Mouse (Mus musculus): Measurements from ENCODE around the gene Ghdc. TPM values are rescaled to one million over a fixed set of nuclear protein-coding genes. Genes with fewer than 3 reads are reported as not detected.

Gene Ghdc
- polyA plus RNA-seq (2015; fragmentation: Nextera tagmentation; extraction: Ambion mirVana): 4.7 and 6.7 TPM in 2 replicates

DNA sequence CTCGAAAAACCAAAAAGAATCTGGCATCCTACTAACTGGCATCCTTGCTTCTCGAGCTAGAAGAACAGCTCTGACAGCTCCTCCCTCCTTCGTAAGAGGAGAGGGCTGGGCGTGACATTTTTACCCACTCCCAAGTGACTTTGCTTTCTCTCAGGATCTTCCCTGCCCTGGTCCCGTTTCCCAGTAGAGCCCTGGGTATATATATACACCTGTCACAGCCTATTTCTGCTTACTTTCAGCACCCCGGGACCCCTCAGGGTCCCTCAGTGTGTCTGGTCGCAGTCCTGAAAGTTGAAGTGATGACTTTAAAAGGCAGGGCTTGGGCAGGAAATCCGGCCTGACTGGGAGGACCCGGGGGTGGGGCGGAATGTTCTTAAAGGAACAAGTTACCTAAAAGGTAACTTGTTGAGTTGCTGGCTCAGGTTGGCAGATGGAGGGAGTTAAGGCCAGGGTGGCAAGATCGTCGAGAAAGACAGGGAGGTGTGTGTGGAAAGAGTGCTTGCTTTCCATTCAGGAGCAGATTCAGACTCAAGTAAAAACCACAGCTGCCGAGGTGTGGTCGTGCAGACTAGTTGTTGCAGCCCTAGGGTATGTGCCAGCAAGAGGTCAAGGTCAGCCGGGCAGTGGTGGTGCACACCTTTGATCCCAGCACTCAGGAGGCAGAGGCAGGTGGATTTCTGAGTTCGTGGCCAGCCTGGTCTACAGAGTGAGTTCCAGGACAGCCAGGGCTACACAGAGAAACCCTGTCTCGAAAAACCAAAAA, at the start of gene Ghdc:
TSS of gene Ghdc (minus strand) at position 312 of the 763 bp plus-strand sequence.
- peaks cover 9% of the 10 kb centered on the region for H3K4me1 ChIP-seq (replicated peaks)
- peak within 1 kb of the TSS; percentile 57 for H3K4me3 ChIP-seq (replicated peaks)
- H3K9me3 ChIP-seq: no peaks in the 10 kb centered on the region
- H3K27me3 ChIP-seq (replicated peaks): no peaks in the 10 kb centered on the region
- no peaks in the 10 kb centered on the region for H3K36me3 ChIP-seq
- peak within 1 kb of the TSS; percentile 71 for H3K4me2 ChIP-seq (replicated peaks)
- peak within 1 kb of the TSS; percentile 25; the same call in 1 of the 2 replicates for H3K27ac ChIP-seq
- WGBS: 13% methylated on average over 17 of the region's 17 CpGs
- ATAC-seq: peak; percentile 83
- H3K9ac ChIP-seq: peak within 1 kb of the TSS; percentile 54

DNA sequence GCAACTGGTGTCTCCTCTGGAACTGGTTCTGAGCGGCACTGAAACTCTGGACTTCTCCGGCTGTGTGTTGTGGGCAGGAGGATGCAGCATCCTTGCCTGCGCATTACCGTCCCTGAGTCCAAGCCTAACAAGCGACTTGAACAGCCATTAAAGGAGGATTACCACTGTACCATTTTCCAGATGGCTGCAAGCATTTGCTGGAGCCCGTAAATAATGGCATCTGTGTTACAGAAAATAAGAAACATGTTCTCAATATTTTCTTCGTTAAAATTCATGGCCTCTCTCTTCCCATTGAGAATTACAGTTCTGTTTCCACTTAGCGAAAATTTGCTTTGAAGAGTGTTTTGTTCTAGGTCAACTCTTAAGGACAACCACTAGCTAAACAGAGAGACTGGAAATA, 49.3 kb upstream of the Ghdc start:
- no peak overlapping the region for H3K4me2 ChIP-seq (replicated peaks)
- ATAC-seq: no peak
- H3K9me3 ChIP-seq: no peaks in the 10 kb centered on the region
- no peaks in the 10 kb centered on the region for H3K27me3 ChIP-seq (replicated peaks)
- 89% methylated on average over 8 of the region's 8 CpGs for WGBS
- no peak overlapping the region for H3K27ac ChIP-seq
- H3K4me3 ChIP-seq (replicated peaks): no peak overlapping the region
- H3K9ac ChIP-seq: no peak overlapping the region
- H3K36me3 ChIP-seq: no peaks in the 10 kb centered on the region
- peaks cover 11% of the 10 kb centered on the region; the same call in 1 of the 2 replicates for H3K4me1 ChIP-seq (replicated peaks)

DNA sequence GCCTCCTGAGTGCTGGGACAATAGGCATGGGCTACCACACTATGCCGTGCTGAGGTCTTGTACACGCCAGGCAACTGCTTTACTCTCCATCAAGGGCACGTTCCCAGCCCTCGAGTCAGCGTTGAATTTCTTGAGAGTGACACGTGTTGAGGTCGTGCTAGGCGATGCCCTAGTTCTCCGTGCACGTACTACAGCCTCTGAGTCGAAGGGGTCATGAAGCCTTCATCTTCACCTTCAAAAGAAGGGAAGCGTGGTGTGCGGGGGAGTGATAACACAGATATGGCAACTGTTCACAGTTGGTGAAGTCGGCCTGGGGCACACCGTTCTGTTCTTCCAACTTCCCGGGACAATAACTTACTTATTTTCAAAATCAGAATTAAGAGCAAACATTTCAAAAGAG, 48.9 kb upstream of the Ghdc start:
- Histone ChIP-seq H3K4me2 (replicated peaks) (no peak overlapping the region), H3K4me1 (replicated peaks) (peaks cover 12% of the 10 kb centered on the region; the same call in 1 of the 2 replicates), H3K9me3 (no peaks in the 10 kb centered on the region), H3K27ac (no peak overlapping the region), H3K4me3 (replicated peaks) (no peak overlapping the region), H3K27me3 (replicated peaks) (no peaks in the 10 kb centered on the region), H3K9ac (no peak overlapping the region), H3K36me3 (no peaks in the 10 kb centered on the region)
- no peak for ATAC-seq
- 89% methylated on average over 16 of the region's 16 CpGs for WGBS

DNA sequence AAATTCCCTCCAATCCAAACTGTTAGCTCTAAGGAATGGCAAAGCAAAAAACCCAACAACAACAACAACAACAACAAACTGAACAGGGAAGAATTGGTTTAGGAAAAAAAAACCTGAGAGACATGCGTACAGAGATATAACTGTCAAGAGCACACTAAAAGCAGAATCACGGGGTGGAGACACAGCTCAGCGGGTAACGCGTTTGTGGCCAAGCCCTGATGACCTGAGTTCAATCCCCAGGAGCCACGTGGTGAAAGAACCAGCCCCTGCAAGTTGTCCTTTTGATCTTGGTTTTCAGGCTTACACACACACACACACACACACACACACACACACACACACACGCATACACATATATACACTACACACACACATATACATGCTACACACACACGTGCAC, 48.3 kb upstream of the Ghdc start:
- no peak overlapping the region for H3K9ac ChIP-seq
- peaks cover 16% of the 10 kb centered on the region; the same call in 1 of the 2 replicates for H3K4me1 ChIP-seq (replicated peaks)
- H3K27ac ChIP-seq: no peak overlapping the region
- H3K36me3 ChIP-seq: no peaks in the 10 kb centered on the region
- WGBS: 66% methylated on average over 8 of the region's 8 CpGs
- no peak for ATAC-seq
- no peaks in the 10 kb centered on the region for H3K27me3 ChIP-seq (replicated peaks)
- no peaks in the 10 kb centered on the region for H3K9me3 ChIP-seq
- H3K4me3 ChIP-seq (replicated peaks): no peak overlapping the region
- H3K4me2 ChIP-seq (replicated peaks): no peak overlapping the region

DNA sequence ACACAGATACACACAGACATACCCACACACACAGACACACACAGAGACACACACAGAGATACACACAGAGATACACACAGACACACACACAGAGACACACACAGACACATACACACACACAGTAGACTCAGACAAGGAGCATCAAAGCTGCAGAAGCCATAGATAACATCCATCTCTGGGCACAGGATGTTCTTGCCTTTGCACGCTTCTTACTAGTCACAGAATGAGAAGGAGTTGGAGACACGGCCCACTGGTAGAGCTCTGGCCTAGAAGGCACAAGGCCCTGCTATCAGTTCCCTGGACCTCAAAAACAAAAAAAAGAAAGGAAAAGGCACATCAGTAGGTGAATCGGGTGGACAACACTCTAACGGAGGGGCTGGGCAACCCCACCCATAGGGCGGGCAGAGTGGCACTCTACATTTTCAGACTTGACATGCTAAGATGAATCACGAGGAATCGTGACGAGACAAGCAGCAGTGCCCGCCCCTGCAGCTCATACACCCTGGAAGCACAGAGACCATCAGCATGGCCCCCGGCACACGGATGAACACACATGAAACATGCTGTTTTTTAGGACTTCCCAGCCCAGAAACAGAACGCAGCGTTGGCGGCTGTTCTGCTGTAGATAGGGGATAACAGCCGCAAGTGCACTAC, 47.7 kb upstream of the Ghdc start:
- H3K36me3 ChIP-seq: no peaks in the 10 kb centered on the region
- H3K4me1 ChIP-seq (replicated peaks): peaks cover 16% of the 10 kb centered on the region; the same call in 1 of the 2 replicates
- H3K4me3 ChIP-seq (replicated peaks): no peak overlapping the region
- no peak overlapping the region for H3K9ac ChIP-seq
- no peak overlapping the region for H3K27ac ChIP-seq
- H3K4me2 ChIP-seq (replicated peaks): no peak overlapping the region
- WGBS: 86% methylated on average over 15 of the region's 15 CpGs
- no peak for ATAC-seq
- H3K27me3 ChIP-seq (replicated peaks): no peaks in the 10 kb centered on the region
- no peaks in the 10 kb centered on the region for H3K9me3 ChIP-seq

DNA sequence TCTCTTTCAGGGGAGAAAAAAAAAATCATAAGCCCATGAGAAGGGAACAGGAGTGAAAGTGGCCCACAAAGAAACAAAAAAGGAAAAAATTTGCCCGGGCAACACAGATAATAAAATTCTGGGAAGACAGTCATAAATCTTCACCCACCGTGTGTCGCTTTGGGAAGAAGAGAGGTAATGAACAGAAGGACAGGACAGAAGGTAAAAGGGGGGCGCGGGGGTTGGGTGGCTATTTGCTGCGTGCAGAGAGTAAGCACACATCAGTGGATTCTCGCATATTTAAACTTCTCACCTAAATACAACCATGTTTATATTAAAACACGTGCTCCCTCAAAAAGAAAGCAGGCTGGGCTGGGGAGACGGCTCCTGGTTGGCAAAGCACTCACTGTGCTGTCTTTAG, 46.6 kb upstream of the Ghdc start:
- WGBS: 41% methylated on average over 9 of the region's 9 CpGs
- Histone ChIP-seq H3K36me3 (no peaks in the 10 kb centered on the region), H3K4me1 (replicated peaks) (peaks cover 16% of the 10 kb centered on the region; the same call in 1 of the 2 replicates), H3K9ac (no peak overlapping the region), H3K27me3 (replicated peaks) (no peaks in the 10 kb centered on the region), H3K4me3 (replicated peaks) (no peak overlapping the region), H3K27ac (no peak overlapping the region), H3K9me3 (no peaks in the 10 kb centered on the region), H3K4me2 (replicated peaks) (no peak overlapping the region)
- no peak for ATAC-seq

DNA sequence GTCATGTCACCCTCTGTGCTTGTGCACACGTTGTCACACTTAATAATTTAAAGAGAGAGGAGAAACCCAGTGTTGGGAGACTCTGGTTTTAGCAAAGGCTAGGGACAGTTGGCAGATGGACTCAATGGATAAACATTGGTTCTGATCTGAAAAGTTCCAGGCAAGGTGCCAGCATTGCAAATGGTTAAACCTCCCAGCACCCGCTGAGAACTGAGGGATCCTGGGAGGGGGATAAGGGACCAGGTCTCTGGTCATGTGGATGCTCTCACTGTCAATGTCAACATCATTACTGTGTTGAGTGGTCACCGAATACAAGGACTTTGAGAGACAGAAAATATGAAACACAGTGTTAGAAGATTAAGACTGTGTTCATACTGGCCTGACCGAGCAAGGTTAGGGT, 46.0 kb upstream of the Ghdc start:
- Histone ChIP-seq H3K9me3 (no peaks in the 10 kb centered on the region), H3K4me2 (replicated peaks) (no peak overlapping the region), H3K9ac (no peak overlapping the region), H3K4me1 (replicated peaks) (peaks cover 16% of the 10 kb centered on the region; the same call in 1 of the 2 replicates), H3K27ac (no peak overlapping the region), H3K36me3 (no peaks in the 10 kb centered on the region), H3K4me3 (replicated peaks) (no peak overlapping the region), H3K27me3 (replicated peaks) (no peaks in the 10 kb centered on the region)
- 51% methylated on average over 4 of the region's 4 CpGs for WGBS
- ATAC-seq: no peak

DNA sequence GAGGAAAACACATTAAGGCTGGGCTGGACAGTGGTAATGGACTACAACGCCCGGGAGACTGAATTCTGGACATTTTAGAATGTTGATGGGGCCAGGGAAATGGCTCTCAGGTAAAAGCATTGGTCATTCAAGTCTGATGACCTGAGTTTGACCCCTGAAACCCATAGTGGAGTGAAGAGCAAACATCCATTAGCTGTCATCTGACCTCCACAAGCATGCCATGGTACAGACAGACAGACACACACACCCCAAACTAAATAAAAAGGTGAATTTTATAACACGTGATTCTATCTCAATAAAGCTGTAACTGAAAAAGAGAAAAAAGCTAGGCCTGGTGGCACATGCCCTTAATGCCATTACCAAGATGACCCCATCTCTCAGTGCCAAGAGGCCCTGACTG, 45.6 kb upstream of the Ghdc start:
- WGBS: 47% methylated on average over 3 of the region's 3 CpGs
- Histone ChIP-seq H3K27me3 (replicated peaks) (no peaks in the 10 kb centered on the region), H3K4me2 (replicated peaks) (no peak overlapping the region), H3K4me1 (replicated peaks) (peaks cover 16% of the 10 kb centered on the region; the same call in 1 of the 2 replicates), H3K9ac (no peak overlapping the region), H3K27ac (no peak overlapping the region), H3K4me3 (replicated peaks) (no peak overlapping the region), H3K36me3 (peaks cover 2% of the 10 kb centered on the region; the same call in 1 of the 2 replicates), H3K9me3 (no peaks in the 10 kb centered on the region)
- no peak for ATAC-seq

DNA sequence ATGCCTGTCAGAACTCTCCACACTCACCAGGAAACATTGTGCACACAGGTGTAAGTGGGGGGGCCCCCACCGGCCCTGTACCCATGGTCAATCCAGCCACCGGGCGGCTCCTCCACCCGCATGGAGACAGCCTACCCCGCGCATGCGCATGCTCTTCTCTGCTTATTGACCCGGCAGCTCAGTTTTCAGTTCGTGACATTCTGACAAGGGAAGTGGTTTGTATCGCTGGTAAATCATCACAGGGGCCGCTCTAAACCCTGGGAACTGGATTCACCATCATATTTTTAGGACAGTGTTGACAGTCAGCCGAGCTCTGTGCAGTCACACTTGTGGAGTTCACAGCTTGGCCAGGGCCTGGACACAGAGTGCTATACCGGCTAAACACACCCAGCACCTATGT, 43.7 kb upstream of the Ghdc start:
- H3K27me3 ChIP-seq (replicated peaks): no peaks in the 10 kb centered on the region
- no peak overlapping the region for H3K4me3 ChIP-seq (replicated peaks)
- peak overlapping the region; percentile 39 for H3K4me2 ChIP-seq (replicated peaks)
- no peaks in the 10 kb centered on the region for H3K9me3 ChIP-seq
- ATAC-seq: peak; percentile 86
- H3K9ac ChIP-seq: no peak overlapping the region
- no peak overlapping the region for H3K27ac ChIP-seq
- H3K4me1 ChIP-seq (replicated peaks): peaks cover 16% of the 10 kb centered on the region; the same call in 1 of the 2 replicates
- 32% methylated on average over 13 of the region's 13 CpGs for WGBS
- H3K36me3 ChIP-seq: peaks cover 6% of the 10 kb centered on the region; the same call in 1 of the 2 replicates

DNA sequence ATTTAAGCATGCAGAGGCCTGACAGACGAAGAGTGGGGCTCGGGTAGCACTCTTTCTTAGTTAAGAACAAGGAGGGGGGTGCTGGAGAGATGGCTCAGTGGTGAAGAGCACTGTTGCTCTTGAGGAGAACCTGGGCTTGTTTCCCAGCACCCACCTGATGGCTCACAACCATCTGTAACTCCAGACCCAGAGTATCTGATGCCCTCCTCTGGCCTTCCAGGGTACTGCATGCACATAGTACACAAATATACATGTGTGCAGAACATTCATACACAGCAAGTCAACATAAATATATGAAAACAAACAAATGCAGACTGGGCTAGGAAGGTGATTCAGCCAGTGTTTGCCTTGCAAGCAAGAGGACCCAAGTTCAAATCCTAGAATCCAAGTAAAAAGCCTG, 40.4 kb upstream of the Ghdc start:
- H3K36me3 ChIP-seq: peaks cover 6% of the 10 kb centered on the region; the same call in 1 of the 2 replicates
- no peak overlapping the region for H3K4me2 ChIP-seq (replicated peaks)
- H3K27me3 ChIP-seq (replicated peaks): no peaks in the 10 kb centered on the region
- no peaks in the 10 kb centered on the region for H3K9me3 ChIP-seq
- no peak for ATAC-seq
- 85% methylated on average over 2 of the region's 2 CpGs for WGBS
- peaks cover 9% of the 10 kb centered on the region; the same call in 1 of the 2 replicates for H3K4me1 ChIP-seq (replicated peaks)
- no peak overlapping the region for H3K4me3 ChIP-seq (replicated peaks)
- H3K27ac ChIP-seq: no peak overlapping the region
- no peak overlapping the region for H3K9ac ChIP-seq

DNA sequence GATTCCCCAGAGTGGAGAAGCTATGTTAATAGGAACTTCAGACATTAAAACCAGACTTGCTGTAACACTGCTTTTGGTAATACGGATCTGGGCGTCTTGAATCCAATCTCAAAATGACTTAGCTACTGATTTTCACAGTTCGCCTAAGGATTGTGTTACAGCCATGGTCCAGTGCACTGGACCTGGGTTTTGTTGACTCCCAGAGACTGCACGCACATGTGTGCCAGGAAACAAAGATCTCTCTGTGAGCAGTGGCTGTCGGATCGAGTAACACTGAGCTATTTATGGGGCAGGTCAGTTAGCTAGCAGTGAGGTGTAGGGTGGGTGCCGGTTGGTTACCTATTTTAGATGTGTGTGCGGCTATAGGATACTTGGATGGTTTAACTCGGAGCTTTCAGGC, 39.8 kb upstream of the Ghdc start:
- no peak for ATAC-seq
- no peak overlapping the region for H3K4me3 ChIP-seq (replicated peaks)
- no peak overlapping the region for H3K9ac ChIP-seq
- peaks cover 5% of the 10 kb centered on the region; the same call in 1 of the 2 replicates for H3K4me1 ChIP-seq (replicated peaks)
- 82% methylated on average over 9 of the region's 9 CpGs for WGBS
- H3K27ac ChIP-seq: no peak overlapping the region
- H3K9me3 ChIP-seq: no peaks in the 10 kb centered on the region
- no peaks in the 10 kb centered on the region for H3K27me3 ChIP-seq (replicated peaks)
- H3K4me2 ChIP-seq (replicated peaks): no peak overlapping the region
- peaks cover 7% of the 10 kb centered on the region; the same call in 1 of the 2 replicates for H3K36me3 ChIP-seq

DNA sequence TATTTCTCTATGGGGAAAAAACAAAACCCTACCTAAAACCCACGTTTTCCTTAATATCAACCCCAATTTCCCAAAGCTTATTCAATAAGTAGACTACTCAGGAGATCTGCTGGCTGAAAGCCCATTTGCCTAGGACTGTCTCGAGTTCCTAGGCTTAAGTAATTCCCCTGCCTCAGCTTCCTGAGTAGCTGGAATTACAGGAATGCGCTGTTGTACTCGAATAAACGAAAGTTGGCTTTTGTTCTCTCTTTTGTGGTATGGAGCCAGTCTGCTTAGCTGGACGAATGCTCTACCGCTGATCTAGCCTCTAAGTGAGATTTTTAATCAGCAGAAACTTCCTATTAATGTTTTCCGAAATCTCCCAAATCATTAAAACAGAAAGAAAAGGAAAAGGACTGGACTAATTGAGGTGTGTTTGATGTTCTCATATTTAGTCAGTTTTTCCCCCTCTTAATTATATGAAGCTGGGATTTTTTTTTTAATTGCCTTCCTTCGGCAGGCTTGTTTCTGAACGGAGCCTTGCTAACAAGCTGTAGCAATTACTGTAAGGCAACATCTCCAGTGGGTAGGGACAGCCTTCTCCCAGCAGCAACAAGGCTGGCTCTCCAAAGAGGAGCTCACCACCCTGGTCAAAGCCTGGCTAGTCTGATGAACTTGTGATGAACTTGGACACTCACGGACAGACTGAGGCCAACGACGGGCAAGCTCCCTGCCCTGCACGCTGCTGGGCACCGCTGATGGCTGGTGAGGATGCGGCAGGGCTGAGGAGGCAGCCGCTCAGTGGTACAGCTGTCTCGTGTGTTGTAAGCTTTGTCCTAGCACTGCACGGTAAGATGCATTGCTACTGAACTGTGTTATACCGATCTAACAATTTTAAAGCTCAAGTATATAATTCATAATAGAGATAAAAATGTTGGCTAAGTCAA, 35.9 kb upstream of the Ghdc start:
- WGBS: 73% methylated on average over 20 of the region's 20 CpGs

More for the DNA sequence above, 35.9 kb upstream of the Ghdc start:
- no peak overlapping the region for H3K27ac ChIP-seq
- H3K9me3 ChIP-seq: no peaks in the 10 kb centered on the region
- H3K27me3 ChIP-seq (replicated peaks): no peaks in the 10 kb centered on the region
- no peak for ATAC-seq
- no peak overlapping the region for H3K9ac ChIP-seq
- H3K4me2 ChIP-seq (replicated peaks): no peak overlapping the region
- H3K4me3 ChIP-seq (replicated peaks): no peak overlapping the region
- H3K36me3 ChIP-seq: peaks cover 17% of the 10 kb centered on the region
- H3K4me1 ChIP-seq (replicated peaks): no peaks in the 10 kb centered on the region
